Mouse (Mus musculus): ENCODE results near the gene Eif4g1. TPM values are rescaled to one million over a fixed set of nuclear protein-coding genes. Genes with fewer than 3 reads are reported as not detected.
A peak's percentile ranks its signal among the peaks of the same experiment; 100 is the strongest.

Gene Eif4g1
- total RNA-seq, 4 experiments from 2014 or later, result 388 to 519 (median 472) TPM

GRCm38 (mm10) chr16:20706407-20707055, 38.4 kb downstream of the Eif4g1 start:
- DNase-seq (ENCODE audit: low spot score), result no peak

DNA sequence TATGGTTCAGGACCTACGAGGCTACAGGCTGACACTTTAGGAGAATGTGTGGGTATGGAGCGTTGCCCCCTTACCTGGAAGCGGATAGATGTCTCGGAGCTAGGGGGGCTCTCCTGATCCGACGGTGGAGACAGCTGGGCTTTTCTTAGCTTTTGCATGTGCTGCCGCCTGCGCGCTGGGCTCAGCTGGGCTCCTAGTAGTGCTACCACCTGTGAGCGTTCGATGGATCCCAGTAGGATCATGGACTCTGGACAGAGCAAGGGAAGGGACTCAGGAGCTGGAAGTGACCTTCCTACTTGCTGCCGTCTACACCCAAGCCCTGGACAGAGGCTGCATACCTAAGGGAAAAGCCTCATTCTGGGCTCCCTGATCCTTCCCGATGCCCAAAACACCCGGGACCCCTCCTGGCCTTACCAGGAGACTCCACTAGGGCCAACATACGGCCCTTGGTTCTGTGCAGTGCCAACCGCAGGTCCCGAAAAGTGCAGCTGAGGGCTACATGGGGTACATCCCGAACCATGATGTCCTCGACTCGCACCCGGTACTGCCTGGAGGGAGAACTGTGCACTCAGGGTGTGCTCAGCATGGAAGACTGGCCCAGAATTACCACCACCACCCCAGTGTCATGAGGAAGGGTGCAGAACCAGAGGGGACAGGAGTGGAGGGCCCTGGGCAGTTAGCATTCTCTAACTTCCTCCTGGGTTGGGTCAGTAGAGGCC, 40.3 kb downstream of the Eif4g1 start:
- DNase-seq (ENCODE audit: low spot score), result no peak

GRCm38 (mm10) chr16:20708939-20709734, 41.0 kb downstream of the Eif4g1 start:
- DNase-seq (ENCODE audit: low spot score), result no peak

- DNase-seq (ENCODE audit: low spot score), result no peak
Observed at GRCm38 (mm10) chr16:20710370-20710769, 42.3 kb downstream of the Eif4g1 start.

- DNase-seq (ENCODE audit: low spot score), result no peak
Observed at GRCm38 (mm10) chr16:20710810-20711209, 42.7 kb downstream of the Eif4g1 start.

- no peak for DNase-seq (ENCODE audit: low spot score)
Observed at GRCm38 (mm10) chr16:20712190-20712589, 44.1 kb downstream of the Eif4g1 start.

DNA sequence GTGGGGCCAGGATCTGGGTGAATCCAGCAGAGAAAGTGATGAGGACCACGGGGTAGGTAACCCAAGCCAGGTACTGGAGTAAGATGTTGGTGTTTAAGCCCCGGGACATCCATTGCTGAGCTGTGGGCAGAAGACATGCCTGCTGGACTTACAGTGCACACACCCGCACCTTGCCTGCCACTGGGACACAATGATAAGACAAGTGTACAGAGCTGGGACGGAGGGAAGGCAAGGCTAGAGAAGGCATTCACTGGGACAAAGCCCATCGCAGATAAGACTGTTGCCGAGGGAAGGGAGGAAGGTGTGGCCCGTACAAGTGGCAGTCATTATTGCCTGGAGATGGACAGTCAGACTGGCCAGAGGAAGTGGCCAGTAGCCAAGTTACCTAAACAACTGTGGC, 44.8 kb downstream of the Eif4g1 start:
- no peak for DNase-seq (ENCODE audit: low spot score)

DNA sequence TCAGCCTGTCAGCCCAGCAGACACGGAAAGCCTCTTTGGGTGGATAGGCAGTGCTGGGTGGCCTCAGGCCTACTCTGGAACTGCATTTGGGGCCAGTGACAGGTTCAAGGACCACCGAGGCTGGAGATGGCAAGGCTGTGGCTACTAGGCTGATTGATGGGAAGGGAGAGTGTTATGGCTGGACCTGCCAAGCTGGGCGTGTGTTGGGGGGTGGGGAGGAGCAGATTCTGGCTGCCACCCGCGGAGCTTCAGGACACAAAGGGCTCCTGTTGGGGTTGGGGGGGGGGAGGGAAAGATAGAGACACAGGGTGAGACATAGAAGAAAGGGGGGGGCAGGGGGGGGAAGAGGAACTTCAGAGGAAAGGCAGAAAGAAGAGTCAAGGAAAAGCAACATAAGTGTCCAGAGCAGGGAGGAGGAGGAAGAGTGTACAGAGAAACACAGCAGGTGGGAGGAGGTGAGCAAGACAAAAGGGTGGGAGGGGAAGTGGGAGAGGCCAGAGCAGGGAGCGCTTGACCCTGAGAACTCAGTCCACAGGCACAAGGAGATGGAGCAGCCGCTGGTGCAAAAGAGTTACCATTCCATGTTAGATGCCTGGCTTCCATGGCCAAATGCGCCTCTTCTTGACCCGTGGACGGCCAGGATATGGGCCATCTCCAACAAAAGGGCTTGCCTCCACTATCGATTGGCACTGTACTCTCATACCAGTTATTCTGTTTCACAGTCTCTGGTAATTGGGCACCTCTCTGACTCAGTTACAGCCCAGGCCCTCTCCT, 46.4 kb downstream of the Eif4g1 start:
- DNase-seq (ENCODE audit: low spot score), result no peak

- no peak for DNase-seq (ENCODE audit: low spot score)
Observed at GRCm38 (mm10) chr16:20715161-20715560, 47.0 kb downstream of the Eif4g1 start.

GRCm38 (mm10) chr16:20715566-20715965, 47.5 kb downstream of the Eif4g1 start:
- no peak for DNase-seq (ENCODE audit: low spot score)

- DNase-seq (ENCODE audit: low spot score), result peak; percentile 67
Observed at GRCm38 (mm10) chr16:20715976-20716840, 48.1 kb downstream of the Eif4g1 start.

GRCm38 (mm10) chr16:20716841-20717180, 48.7 kb downstream of the Eif4g1 start:
- no peak for DNase-seq (ENCODE audit: low spot score)

DNA sequence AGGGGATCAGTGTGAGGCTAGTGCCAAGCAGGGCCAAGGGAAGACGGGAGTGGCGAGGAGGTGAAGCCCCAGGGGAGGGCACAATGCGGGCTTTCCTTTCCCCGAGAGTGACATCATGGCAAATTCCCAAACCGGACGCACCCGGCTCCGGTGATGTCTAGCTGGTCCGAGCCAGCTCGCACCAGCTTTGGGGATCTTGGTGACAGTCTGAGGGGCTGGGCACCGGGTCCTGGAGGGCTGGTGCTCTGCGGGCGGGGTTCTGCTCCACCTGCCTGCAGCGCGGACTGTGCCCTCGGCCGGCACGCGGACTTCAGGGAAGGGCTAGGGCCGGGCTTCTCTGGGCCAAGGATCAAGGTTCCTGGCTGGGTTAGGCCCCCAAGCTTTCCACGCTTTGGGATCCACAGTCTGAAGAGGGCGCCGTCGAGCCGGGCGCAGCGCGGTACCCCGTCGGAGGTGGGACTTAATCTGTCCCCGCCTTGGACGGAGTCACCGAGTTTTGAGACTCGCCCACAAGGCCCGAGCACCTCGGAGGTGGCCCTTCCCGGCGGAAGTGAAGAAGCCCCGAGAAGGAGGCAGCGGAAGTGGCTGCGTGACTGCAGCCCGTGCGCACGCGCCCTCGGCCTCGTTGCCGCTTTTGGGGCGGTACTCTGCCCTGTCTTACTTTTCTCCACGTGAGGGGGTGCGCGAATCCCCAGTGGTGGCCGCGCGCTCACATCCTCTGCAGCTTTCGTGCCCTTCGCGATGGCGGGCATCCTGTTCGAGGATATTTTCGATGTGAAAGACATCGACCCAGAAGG, 49.3 kb downstream of the Eif4g1 start, which contains the start of the genes Polr2h and Clcn2:
Gene Polr2h (plus strand): TSS at position 485 of the 797 bp plus-strand sequence.
Gene Clcn2 (minus strand): TSS at position 566 of the 797 bp plus-strand sequence.
- DNase-seq (ENCODE audit: low spot score), result peak; percentile 98

- no peak for DNase-seq (ENCODE audit: low spot score)
Observed at GRCm38 (mm10) chr16:20717978-20718670, 50.0 kb downstream of the Eif4g1 start.

- DNase-seq (ENCODE audit: low spot score), result no peak
Observed at GRCm38 (mm10) chr16:20721808-20722207, 53.7 kb downstream of the Eif4g1 start.

DNA sequence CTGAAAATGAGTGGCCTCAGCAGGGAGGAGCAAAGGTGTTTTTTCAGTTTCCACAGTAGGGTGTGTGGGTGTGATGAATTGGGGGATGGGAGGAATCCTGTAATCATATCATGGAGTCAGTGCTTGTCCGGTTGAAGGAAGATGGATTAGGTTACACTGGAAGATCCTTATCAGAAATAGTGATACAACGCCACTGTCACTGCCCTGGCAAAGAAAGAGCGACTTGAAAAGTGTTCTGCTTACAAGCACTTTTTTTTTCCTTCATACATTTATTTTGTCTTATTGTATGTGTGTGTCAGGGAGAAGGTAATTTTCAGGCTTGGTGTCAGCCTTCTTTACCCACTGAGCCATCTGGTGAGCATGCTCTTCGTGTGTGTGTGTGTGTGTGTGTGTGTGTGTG, 54.6 kb downstream of the Eif4g1 start:
- DNase-seq (ENCODE audit: low spot score), result no peak

DNA sequence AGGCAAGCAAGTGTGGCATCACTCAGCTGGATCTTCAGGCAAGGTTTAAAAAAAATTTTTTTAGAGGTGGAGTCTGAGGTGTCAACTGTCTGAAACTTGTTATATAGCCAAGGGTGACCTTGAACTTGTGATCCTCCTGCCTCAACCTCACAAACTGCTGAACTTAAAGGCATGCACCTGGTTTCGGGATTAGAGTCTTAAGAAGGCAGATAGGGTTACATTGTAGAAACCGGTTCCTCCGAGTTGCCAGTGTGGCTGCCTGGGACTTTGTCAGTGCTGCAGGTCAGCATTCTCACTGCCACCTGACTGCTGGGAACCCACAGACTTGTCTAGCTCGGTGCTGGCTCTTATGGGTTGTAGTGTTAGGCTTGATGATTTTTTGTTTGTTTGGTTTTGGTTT, 55.1 kb downstream of the Eif4g1 start:
- no peak for DNase-seq (ENCODE audit: low spot score)

DNA sequence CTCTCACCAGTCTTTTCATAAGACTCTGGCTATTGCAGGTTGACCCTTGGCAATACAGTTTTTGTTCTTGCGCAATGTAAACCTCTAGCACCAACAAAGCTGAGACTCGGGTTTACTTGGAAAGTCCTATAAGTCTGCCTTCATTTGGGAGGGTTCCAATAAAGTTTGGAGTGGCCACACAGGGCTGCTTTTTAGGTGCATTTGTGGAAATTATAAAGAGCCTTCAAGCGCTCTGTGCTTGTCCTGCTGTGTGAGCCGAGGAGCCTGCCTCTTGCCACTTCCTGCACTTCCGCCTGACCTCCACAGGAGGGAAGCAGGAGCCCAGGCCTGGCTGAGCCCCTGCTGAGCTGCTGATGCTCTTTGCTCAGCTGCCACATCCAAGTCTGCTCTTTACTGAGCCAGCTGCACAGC, 56.2 kb downstream of the Eif4g1 start:
- peak; percentile 44 for DNase-seq (ENCODE audit: low spot score)

GRCm38 (mm10) chr16:20725321-20725720, 57.2 kb downstream of the Eif4g1 start:
- no peak for DNase-seq (ENCODE audit: low spot score)
